Mouse (Mus musculus): ENCODE data around the gene Dhx15. TPM values are rescaled to one million over a fixed set of nuclear protein-coding genes. Genes with fewer than 3 reads are reported as not detected.

The Dhx15 gene
- polyA plus RNA-seq, 1 experiment from 2014 or later = 209 TPM

GRCm38 (mm10) chr5:52138819-52139218 is 51.5 kb downstream of the Dhx15 start:
- Histone ChIP-seq H3K36me3 (replicated peaks) (peaks cover 15% of the 10 kb centered on the region), H3K27ac (no peak overlapping the region), H3K4me3 (replicated peaks) (no peak overlapping the region), H3K27me3 (no peaks in the 10 kb centered on the region), H3K9ac (no peak overlapping the region), H3K4me2 (no peak overlapping the region), H3K4me1 (no peaks in the 10 kb centered on the region), H3K9me3 (no peaks in the 10 kb centered on the region)
- ATAC-seq (ENCODE audit: low FRiP score) = no peak
- 94% methylated on average over 6 of the region's 6 CpGs for WGBS

- Histone ChIP-seq H3K27me3 (no peaks in the 10 kb centered on the region), H3K9ac (no peak overlapping the region), H3K4me1 (no peaks in the 10 kb centered on the region), H3K4me2 (no peak overlapping the region), H3K27ac (no peak overlapping the region), H3K36me3 (replicated peaks) (peaks cover 15% of the 10 kb centered on the region), H3K9me3 (no peaks in the 10 kb centered on the region), H3K4me3 (replicated peaks) (no peak overlapping the region)
- ATAC-seq (ENCODE audit: low FRiP score) = no peak
- 95% methylated on average over 11 of the region's 11 CpGs for WGBS
These were observed 52.2 kb downstream of the Dhx15 start for GRCm38 (mm10) chr5:52138134-52138533.

DNA sequence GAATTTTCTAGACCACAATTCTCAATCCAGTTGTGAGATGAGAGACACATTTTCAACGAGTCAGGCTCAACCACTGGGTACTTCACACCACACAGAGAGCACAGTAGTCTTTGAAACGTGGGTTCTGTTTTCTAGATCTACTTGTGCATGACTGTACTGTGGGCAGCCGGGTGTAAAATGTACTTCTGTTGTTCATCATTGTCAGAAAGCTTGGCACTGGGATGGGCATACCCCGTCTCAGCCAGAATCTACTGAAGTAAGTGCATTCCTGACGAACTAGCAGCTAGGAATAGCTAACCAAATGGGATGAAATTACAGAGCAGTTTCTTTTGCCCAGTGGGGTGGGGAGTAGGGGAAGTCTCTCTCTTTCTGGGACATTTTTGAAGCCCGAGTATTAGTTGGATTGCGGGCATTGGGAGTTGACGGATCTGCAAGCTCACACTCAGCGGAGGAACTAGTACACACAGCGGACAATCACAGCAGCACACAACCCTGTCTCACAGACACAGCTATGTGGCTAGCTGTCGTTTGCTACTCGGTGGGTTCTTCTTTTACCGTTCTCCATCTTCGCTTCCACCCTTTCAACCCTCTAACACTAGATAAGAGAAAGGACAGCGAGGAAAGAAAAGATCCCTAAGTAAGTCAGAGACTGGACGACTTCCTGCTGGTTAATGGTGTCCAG is 54.7 kb downstream of the Dhx15 start:
- H3K27me3 ChIP-seq = no peaks in the 10 kb centered on the region
- H3K4me2 ChIP-seq = no peak overlapping the region
- H3K9ac ChIP-seq = no peak overlapping the region
- H3K4me3 ChIP-seq (replicated peaks) = no peak overlapping the region
- H3K9me3 ChIP-seq = no peaks in the 10 kb centered on the region
- ATAC-seq (ENCODE audit: low FRiP score) = no peak
- WGBS = 89% methylated on average over 16 of the region's 16 CpGs
- H3K27ac ChIP-seq = no peak overlapping the region
- H3K4me1 ChIP-seq = no peaks in the 10 kb centered on the region
- peaks cover 3% of the 10 kb centered on the region; the same call in 1 of the 2 replicates for H3K36me3 ChIP-seq (replicated peaks)

GRCm38 (mm10) chr5:52132840-52133239 is 57.5 kb downstream of the Dhx15 start:
- H3K27ac ChIP-seq = no peak overlapping the region
- no peaks in the 10 kb centered on the region for H3K27me3 ChIP-seq
- no peaks in the 10 kb centered on the region for H3K4me1 ChIP-seq
- H3K4me3 ChIP-seq (replicated peaks) = no peak overlapping the region
- no peaks in the 10 kb centered on the region; the same call in 1 of the 2 replicates for H3K36me3 ChIP-seq (replicated peaks)
- ATAC-seq (ENCODE audit: low FRiP score) = no peak
- H3K9ac ChIP-seq = no peak overlapping the region
- H3K4me2 ChIP-seq = no peak overlapping the region
- H3K9me3 ChIP-seq = no peaks in the 10 kb centered on the region
- WGBS = 94% methylated on average over 7 of the region's 7 CpGs

DNA sequence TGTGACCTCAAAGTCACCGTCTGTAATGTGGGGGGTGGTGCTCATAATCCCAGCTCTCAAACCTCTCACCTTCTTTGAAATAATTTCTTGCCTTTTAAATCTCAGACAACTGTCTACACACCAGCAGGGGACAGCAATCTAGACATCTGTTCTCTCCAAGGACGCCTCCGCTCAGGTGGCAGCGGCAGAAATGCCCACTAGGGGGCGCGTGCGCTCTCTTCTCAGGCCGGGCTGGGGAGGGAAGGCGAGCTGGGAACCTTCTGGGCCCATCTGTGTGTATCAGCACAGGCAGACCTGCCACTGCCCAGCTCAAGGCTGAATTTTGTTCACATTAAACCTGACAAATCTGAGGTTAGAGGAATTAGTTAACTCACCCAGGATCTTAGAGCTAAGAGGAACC is 58.2 kb downstream of the Dhx15 start:
- peak; percentile 61; the same call in 1 of the 2 replicates for ATAC-seq (ENCODE audit: low FRiP score)
- no peaks in the 10 kb centered on the region for H3K27me3 ChIP-seq
- H3K36me3 ChIP-seq (replicated peaks) = no peaks in the 10 kb centered on the region
- WGBS = 17% methylated on average over 9 of the region's 9 CpGs
- H3K9me3 ChIP-seq = no peaks in the 10 kb centered on the region
- no peak overlapping the region for H3K4me2 ChIP-seq
- H3K4me1 ChIP-seq = no peaks in the 10 kb centered on the region
- H3K9ac ChIP-seq = no peak overlapping the region
- no peak overlapping the region for H3K27ac ChIP-seq
- no peak overlapping the region for H3K4me3 ChIP-seq (replicated peaks)

- Histone ChIP-seq H3K4me2 (no peak overlapping the region), H3K9me3 (no peaks in the 10 kb centered on the region), H3K9ac (no peak overlapping the region), H3K4me1 (no peaks in the 10 kb centered on the region), H3K4me3 (replicated peaks) (no peak overlapping the region), H3K27me3 (no peaks in the 10 kb centered on the region), H3K27ac (no peak overlapping the region), H3K36me3 (replicated peaks) (no peaks in the 10 kb centered on the region)
- 91% methylated on average over 13 of the region's 13 CpGs for WGBS
- no peak for ATAC-seq (ENCODE audit: low FRiP score)
These were observed 58.9 kb downstream of the Dhx15 start for GRCm38 (mm10) chr5:52131389-52131788.

DNA sequence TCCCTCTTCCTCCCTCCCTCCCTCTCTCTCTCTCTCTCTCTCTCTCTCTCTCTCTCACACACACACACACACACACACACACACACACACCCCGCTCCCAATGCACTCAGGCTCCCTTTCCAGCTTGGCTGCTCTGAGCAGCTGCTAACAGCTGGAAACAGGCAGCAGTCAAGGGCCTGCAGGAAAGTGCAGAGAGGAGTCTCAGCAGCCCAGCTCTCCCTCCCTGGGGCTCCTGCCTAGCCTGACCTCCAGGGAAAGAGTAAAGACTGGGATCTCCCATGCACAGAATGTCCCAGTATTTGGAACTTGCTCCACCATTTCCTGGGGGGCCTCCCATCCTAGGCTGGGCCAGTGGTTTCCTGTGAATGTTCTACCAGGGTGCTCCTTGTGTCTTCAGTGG is 59.8 kb downstream of the Dhx15 start:
- no peak overlapping the region for H3K9ac ChIP-seq
- H3K36me3 ChIP-seq (replicated peaks) = no peaks in the 10 kb centered on the region
- WGBS = 86% methylated on average over 1 of the region's 1 CpGs
- no peaks in the 10 kb centered on the region for H3K9me3 ChIP-seq
- ATAC-seq (ENCODE audit: low FRiP score) = no peak
- no peak overlapping the region for H3K27ac ChIP-seq
- H3K4me2 ChIP-seq = no peak overlapping the region
- H3K27me3 ChIP-seq = no peaks in the 10 kb centered on the region
- no peak overlapping the region for H3K4me3 ChIP-seq (replicated peaks)
- no peaks in the 10 kb centered on the region for H3K4me1 ChIP-seq

DNA sequence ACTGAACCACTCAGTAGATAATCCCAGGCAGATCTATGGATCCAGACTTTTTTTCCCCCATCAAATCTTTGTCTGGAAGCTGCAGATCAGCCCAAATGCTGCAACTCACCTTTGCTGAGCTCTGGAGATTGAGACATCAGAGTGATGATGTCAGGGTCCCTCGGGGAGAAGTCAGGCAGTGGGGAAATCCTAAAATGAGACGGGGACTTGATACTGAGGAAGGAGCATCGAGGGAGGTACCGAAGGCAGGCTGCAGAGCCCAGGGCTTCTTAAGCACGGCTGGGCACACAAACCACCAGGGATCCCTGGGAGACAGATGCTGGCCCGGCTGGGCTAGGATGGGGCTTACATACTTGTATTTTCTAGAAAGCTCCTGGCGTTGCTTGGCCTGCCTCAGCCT is 64.1 kb downstream of the Dhx15 start:
- Histone ChIP-seq H3K4me2 (no peak overlapping the region), H3K9me3 (no peaks in the 10 kb centered on the region), H3K4me3 (replicated peaks) (no peak overlapping the region), H3K9ac (no peak overlapping the region), H3K27ac (no peak overlapping the region), H3K4me1 (no peaks in the 10 kb centered on the region), H3K27me3 (no peaks in the 10 kb centered on the region), H3K36me3 (replicated peaks) (no peaks in the 10 kb centered on the region)
- ATAC-seq (ENCODE audit: low FRiP score) = no peak
- WGBS = 69% methylated on average over 7 of the region's 7 CpGs

DNA sequence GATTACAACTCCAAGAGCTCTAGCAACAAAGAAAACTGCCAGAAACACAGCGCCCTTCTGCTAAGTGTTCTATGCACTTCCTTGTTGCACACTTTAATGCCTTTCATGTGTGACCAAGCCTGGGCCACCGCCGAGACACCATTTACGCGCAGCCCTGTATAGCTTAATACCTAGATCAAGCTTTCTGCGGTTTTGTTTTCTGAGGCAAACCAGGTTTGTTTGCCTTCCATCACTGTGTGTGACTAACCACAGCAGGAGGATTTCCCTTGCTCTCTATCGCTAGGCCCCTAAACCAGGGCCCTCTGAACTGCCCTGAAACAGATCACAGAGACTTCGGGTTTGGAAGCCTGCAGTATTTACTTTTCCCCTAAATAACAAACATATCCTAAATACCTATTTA is 64.5 kb downstream of the Dhx15 start:
- Histone ChIP-seq H3K36me3 (replicated peaks) (no peaks in the 10 kb centered on the region), H3K4me2 (no peak overlapping the region), H3K9me3 (no peaks in the 10 kb centered on the region), H3K27ac (no peak overlapping the region), H3K4me3 (replicated peaks) (no peak overlapping the region), H3K9ac (no peak overlapping the region), H3K27me3 (no peaks in the 10 kb centered on the region), H3K4me1 (no peaks in the 10 kb centered on the region)
- ATAC-seq (ENCODE audit: low FRiP score) = no peak
- WGBS = 87% methylated on average over 8 of the region's 8 CpGs

- H3K27ac ChIP-seq = no peak overlapping the region
- no peak overlapping the region for H3K9ac ChIP-seq
- no peaks in the 10 kb centered on the region for H3K4me1 ChIP-seq
- 85% methylated on average over 6 of the region's 6 CpGs for WGBS
- ATAC-seq (ENCODE audit: low FRiP score) = no peak
- H3K36me3 ChIP-seq (replicated peaks) = no peaks in the 10 kb centered on the region
- no peaks in the 10 kb centered on the region for H3K9me3 ChIP-seq
- no peak overlapping the region for H3K4me3 ChIP-seq (replicated peaks)
- peaks cover 10% of the 10 kb centered on the region for H3K27me3 ChIP-seq
- H3K4me2 ChIP-seq = no peak overlapping the region
These were observed 68.2 kb downstream of the Dhx15 start for GRCm38 (mm10) chr5:52122146-52122545.

DNA sequence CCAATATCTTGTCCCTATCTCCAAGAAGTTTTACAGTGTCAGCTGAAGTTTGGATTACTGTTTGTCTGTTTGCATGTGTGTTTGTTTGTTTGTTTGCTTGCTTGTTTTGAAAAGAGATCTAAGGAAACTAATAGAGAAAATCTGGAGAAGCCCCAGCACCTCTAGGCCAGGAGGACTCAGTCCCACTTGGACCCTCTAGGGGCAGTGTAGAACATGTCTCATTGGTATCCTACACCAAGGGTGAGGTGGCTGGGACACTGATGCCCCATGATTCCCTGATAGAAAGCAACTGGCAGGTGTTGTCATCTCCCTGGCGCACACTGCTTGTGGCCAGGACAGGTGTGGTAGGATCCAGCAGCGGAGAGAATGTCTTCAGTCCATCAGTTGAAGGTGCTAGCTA is 70.5 kb downstream of the Dhx15 start:
- no peak for ATAC-seq (ENCODE audit: low FRiP score)
- WGBS = 63% methylated on average over 2 of the region's 2 CpGs
- no peak overlapping the region for H3K9ac ChIP-seq
- no peak overlapping the region for H3K4me3 ChIP-seq (replicated peaks)
- no peak overlapping the region for H3K27ac ChIP-seq
- H3K9me3 ChIP-seq = no peaks in the 10 kb centered on the region
- no peak overlapping the region for H3K4me2 ChIP-seq
- H3K27me3 ChIP-seq = peaks cover 24% of the 10 kb centered on the region
- H3K4me1 ChIP-seq = peaks cover 10% of the 10 kb centered on the region
- no peaks in the 10 kb centered on the region for H3K36me3 ChIP-seq (replicated peaks)

GRCm38 (mm10) chr5:52119192-52119591 is 71.1 kb downstream of the Dhx15 start:
- Histone ChIP-seq H3K4me3 (replicated peaks) (no peak overlapping the region), H3K4me2 (no peak overlapping the region), H3K9ac (no peak overlapping the region), H3K27me3 (peaks cover 30% of the 10 kb centered on the region), H3K9me3 (no peaks in the 10 kb centered on the region), H3K36me3 (replicated peaks) (no peaks in the 10 kb centered on the region), H3K4me1 (peaks cover 16% of the 10 kb centered on the region), H3K27ac (no peak overlapping the region)
- 92% methylated on average over 2 of the region's 2 CpGs for WGBS
- ATAC-seq (ENCODE audit: low FRiP score) = no peak

DNA sequence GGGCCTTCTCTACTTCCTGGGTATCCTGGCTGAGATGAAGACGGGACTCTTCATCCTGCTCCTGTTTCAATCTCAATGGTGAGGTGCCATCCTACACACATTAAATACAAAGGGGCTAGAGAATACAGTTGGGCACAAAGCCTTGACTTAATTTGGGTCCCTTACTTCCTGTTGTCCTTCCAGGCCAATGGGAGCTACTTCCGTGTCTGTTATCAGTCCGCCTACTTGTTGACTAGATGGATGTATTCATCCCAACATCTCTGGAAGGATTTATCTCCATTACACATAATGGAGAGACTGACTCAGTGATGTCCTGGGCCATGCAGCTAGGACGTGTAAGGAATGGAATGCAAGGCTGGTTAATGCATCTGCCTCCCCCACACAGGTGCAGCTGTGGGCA is 72.5 kb downstream of the Dhx15 start:
- Histone ChIP-seq H3K36me3 (replicated peaks) (no peaks in the 10 kb centered on the region), H3K27ac (no peak overlapping the region), H3K4me2 (no peak overlapping the region), H3K9ac (no peak overlapping the region), H3K9me3 (no peaks in the 10 kb centered on the region), H3K27me3 (peaks cover 44% of the 10 kb centered on the region), H3K4me3 (replicated peaks) (no peak overlapping the region), H3K4me1 (peaks cover 29% of the 10 kb centered on the region)
- 88% methylated on average over 4 of the region's 4 CpGs for WGBS
- no peak for ATAC-seq (ENCODE audit: low FRiP score)
